Mouse (Mus musculus): ENCODE data around the gene Gm11733. TPM values are rescaled to one million over a fixed set of nuclear protein-coding genes. Genes with fewer than 3 reads are reported as not detected.
A peak's percentile ranks its signal among the peaks of the same experiment; 100 is the strongest.

Gm11733 gene
- total and polyA plus RNA-seq, 2 experiments from 2014 or later = 0.38 TPM; not detected in 1

DNA sequence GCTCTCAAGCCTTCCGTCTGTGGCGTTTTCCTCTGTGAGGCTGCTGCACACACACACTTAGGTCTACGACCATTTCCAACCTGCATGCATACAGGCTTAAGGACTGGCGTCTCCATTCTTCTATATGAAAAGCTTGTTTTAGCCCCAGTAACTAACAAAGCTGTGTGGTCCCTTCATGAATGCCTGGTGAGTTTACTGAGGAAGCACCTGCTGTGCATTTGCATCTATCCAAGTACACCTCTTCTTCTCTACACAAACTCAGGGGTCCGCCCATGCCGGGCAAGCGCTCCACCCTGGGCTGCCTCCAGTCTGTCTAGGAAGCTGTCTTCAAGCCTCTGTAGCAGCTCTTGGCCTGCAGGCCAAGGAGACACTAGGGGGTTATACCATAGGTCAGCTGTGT lies 17.3 kb upstream of the Gm11733 start:
- ATAC-seq (ENCODE audit: low FRiP score) (no peak), DNase-seq (ENCODE audit: low spot score) (no peak)
- Histone ChIP-seq H3K4me2 (ENCODE audit: low read depth, low read length, poor library complexity, severe bottlenecking) (no peak overlapping the region), H3K4me3 (ENCODE audit: low read depth, low read length) (no peak overlapping the region), H3K9me3 (ENCODE audit: low read length) (no peaks in the 10 kb centered on the region), H3K36me3 (ENCODE audit: insufficient read depth, low read length) (no peaks in the 10 kb centered on the region), H3K9ac (replicated peaks; ENCODE audit: low read length, poor library complexity, severe bottlenecking) (no peak overlapping the region), H3K27me3 (ENCODE audit: insufficient read depth, low read length) (no peaks in the 10 kb centered on the region), H3K27ac (ENCODE audit: low read depth, low read length) (no peak overlapping the region), H3K4me1 (ENCODE audit: insufficient read depth, low read length) (peaks cover 12% of the 10 kb centered on the region)
- no peak for TF ChIP-seq CTCF (IDR thresholded peaks at IDR 0.05)
- 76% methylated on average over 7 of the region's 7 CpGs for WGBS

DNA sequence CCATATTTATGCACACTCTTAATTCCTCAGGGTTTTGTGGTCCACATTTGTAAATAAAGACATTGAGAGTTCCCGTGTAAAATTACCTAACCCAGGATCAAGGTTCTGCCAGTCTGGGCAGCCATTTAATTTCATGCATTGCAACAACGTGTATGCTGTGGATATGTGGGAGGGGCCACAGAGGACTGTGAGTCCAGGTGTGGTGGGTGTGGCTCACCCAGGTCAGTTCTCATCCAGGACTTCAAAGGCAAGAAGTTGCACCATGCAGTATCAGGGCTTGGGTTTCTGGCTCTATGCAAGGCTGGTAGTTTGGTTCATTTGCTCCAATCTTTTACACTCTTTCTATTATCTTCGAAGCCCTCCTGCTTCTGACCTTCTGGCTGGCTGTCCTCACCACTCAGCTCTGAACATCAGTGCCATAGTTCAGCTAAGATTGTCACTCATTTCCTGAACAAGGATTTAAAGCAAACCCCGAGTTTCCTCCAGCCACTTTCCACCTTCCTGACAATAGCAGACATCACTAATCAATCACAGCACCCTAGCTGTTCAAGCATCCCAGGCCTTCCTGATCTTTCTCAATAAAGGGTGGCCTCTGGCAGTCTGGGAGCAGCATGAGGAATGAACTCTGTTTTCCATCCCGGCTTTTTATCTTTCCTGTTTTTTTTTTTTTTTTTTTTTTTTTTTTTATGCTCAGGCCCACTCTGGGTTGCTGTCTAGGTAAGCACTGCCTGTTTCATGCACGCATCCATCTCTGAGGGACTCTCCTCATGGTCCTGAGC lies 15.4 kb upstream of the Gm11733 start:
- TF ChIP-seq CTCF (IDR thresholded peaks at IDR 0.05) = no peak
- WGBS = 36% methylated on average over 6 of the region's 6 CpGs
- H3K27me3 ChIP-seq (ENCODE audit: insufficient read depth, low read length) = no peaks in the 10 kb centered on the region
- H3K4me3 ChIP-seq (ENCODE audit: low read depth, low read length) = no peak overlapping the region
- H3K4me2 ChIP-seq (ENCODE audit: low read depth, low read length, poor library complexity, severe bottlenecking) = no peak overlapping the region
- no peak overlapping the region for H3K9ac ChIP-seq (replicated peaks; ENCODE audit: low read length, poor library complexity, severe bottlenecking)
- ATAC-seq (ENCODE audit: low FRiP score) (no peak), DNase-seq (ENCODE audit: low spot score) (no peak)
- H3K36me3 ChIP-seq (ENCODE audit: insufficient read depth, low read length) = no peaks in the 10 kb centered on the region
- peaks cover 7% of the 10 kb centered on the region for H3K4me1 ChIP-seq (ENCODE audit: insufficient read depth, low read length)
- H3K9me3 ChIP-seq (ENCODE audit: low read length) = no peaks in the 10 kb centered on the region
- H3K27ac ChIP-seq (ENCODE audit: low read depth, low read length) = peak overlapping the region; percentile 18; the same call in 1 of the 2 replicates

DNA sequence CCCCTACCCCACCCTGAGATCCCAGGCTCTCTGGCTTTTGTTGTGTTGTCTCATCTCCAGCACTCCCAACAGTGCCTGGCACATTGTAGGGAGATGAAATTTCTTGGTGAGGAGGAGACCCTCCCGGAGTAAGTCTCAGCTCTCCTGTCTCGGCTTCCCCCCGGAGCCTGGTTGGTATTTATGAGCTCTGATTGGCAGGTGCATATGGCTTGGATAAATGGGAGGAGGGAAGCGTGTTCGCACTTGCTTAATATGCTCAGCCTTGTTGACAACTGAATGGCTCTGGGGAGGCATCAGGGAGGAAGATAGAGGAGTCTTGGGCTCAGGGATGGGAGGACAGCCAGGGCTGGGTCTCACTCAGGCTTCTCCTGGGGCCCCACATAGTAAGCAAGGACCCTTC lies 14.4 kb upstream of the Gm11733 start:
- Histone ChIP-seq H3K27ac (ENCODE audit: low read depth, low read length) (peak overlapping the region; percentile 18), H3K4me2 (ENCODE audit: low read depth, low read length, poor library complexity, severe bottlenecking) (no peak overlapping the region), H3K27me3 (ENCODE audit: insufficient read depth, low read length) (no peaks in the 10 kb centered on the region), H3K4me1 (ENCODE audit: insufficient read depth, low read length) (peaks cover 7% of the 10 kb centered on the region), H3K9me3 (ENCODE audit: low read length) (no peaks in the 10 kb centered on the region), H3K4me3 (ENCODE audit: low read depth, low read length) (no peak overlapping the region), H3K36me3 (ENCODE audit: insufficient read depth, low read length) (no peaks in the 10 kb centered on the region), H3K9ac (replicated peaks; ENCODE audit: low read length, poor library complexity, severe bottlenecking) (no peak overlapping the region)
- 16% methylated on average over 5 of the region's 5 CpGs for WGBS
- no peak for DNase-seq (ENCODE audit: low spot score)
- no peak for ATAC-seq (ENCODE audit: low FRiP score)
- TF ChIP-seq CTCF (IDR thresholded peaks at IDR 0.05) = no peak

DNA sequence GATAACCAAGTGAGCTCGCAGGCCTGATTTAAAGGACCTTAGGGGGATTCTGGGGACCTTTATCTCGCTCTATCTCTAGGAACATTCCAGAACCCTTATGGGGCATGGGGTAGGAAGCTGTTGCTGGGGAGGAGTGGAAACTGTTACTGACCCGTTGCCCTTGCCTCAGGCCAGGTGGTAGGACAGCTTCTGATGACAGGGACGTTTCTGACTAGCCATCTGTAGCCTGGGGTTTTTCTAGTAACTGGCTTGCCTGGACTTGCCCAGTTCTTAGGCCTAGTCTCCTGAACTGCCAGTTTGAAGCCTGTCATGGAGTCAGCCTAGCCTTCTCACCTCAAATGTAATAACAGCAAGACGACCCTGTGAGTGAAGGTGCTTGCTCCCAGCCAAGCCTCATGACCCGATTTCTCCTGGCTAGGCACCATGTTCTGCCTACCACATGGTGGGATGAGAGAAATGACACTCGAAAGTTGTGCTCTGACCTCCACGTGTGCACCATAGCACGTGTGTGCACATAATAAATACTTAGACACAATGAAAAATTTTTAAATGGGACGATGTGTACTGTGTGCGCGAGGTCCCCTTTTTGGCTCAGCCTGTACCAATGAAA lies 13.5 kb upstream of the Gm11733 start:
- DNase-seq (ENCODE audit: low spot score) (no peak), ATAC-seq (ENCODE audit: low FRiP score) (no peak)
- H3K4me3 ChIP-seq (ENCODE audit: low read depth, low read length) = no peak overlapping the region
- H3K27ac ChIP-seq (ENCODE audit: low read depth, low read length) = no peak overlapping the region
- no peaks in the 10 kb centered on the region for H3K9me3 ChIP-seq (ENCODE audit: low read length)
- no peak for TF ChIP-seq CTCF (IDR thresholded peaks at IDR 0.05)
- no peak overlapping the region for H3K4me2 ChIP-seq (ENCODE audit: low read depth, low read length, poor library complexity, severe bottlenecking)
- 90% methylated on average over 12 of the region's 12 CpGs for WGBS
- no peaks in the 10 kb centered on the region for H3K36me3 ChIP-seq (ENCODE audit: insufficient read depth, low read length)
- no peak overlapping the region for H3K9ac ChIP-seq (replicated peaks; ENCODE audit: low read length, poor library complexity, severe bottlenecking)
- H3K27me3 ChIP-seq (ENCODE audit: insufficient read depth, low read length) = no peaks in the 10 kb centered on the region
- peaks cover 7% of the 10 kb centered on the region for H3K4me1 ChIP-seq (ENCODE audit: insufficient read depth, low read length)

GRCm38 (mm10) chr11:117471625-117472283 lies 12.4 kb upstream of the Gm11733 start:
- H3K4me1 ChIP-seq (ENCODE audit: insufficient read depth, low read length) = peaks cover 7% of the 10 kb centered on the region; the same call in 1 of the 2 replicates
- no peak overlapping the region for H3K27ac ChIP-seq (ENCODE audit: low read depth, low read length)
- no peaks in the 10 kb centered on the region for H3K36me3 ChIP-seq (ENCODE audit: insufficient read depth, low read length)
- H3K9me3 ChIP-seq (ENCODE audit: low read length) = no peaks in the 10 kb centered on the region
- WGBS = 35% methylated on average over 14 of the region's 14 CpGs
- H3K9ac ChIP-seq (replicated peaks; ENCODE audit: low read length, poor library complexity, severe bottlenecking) = no peak overlapping the region
- DNase-seq (ENCODE audit: low spot score) (peak; percentile 51), ATAC-seq (ENCODE audit: low FRiP score) (no peak)
- no peak for TF ChIP-seq CTCF (IDR thresholded peaks at IDR 0.05)
- no peak overlapping the region for H3K4me2 ChIP-seq (ENCODE audit: low read depth, low read length, poor library complexity, severe bottlenecking)
- no peaks in the 10 kb centered on the region for H3K27me3 ChIP-seq (ENCODE audit: insufficient read depth, low read length)
- no peak overlapping the region for H3K4me3 ChIP-seq (ENCODE audit: low read depth, low read length)

GRCm38 (mm10) chr11:117472885-117473284 lies 11.3 kb upstream of the Gm11733 start:
- no peaks in the 10 kb centered on the region for H3K36me3 ChIP-seq (ENCODE audit: insufficient read depth, low read length)
- H3K9ac ChIP-seq (replicated peaks; ENCODE audit: low read length, poor library complexity, severe bottlenecking) = no peak overlapping the region
- H3K27ac ChIP-seq (ENCODE audit: low read depth, low read length) = no peak overlapping the region
- no peak overlapping the region for H3K4me2 ChIP-seq (ENCODE audit: low read depth, low read length, poor library complexity, severe bottlenecking)
- no peak overlapping the region for H3K4me3 ChIP-seq (ENCODE audit: low read depth, low read length)
- DNase-seq (ENCODE audit: low spot score) (no peak), ATAC-seq (ENCODE audit: low FRiP score) (no peak)
- H3K27me3 ChIP-seq (ENCODE audit: insufficient read depth, low read length) = no peaks in the 10 kb centered on the region
- WGBS = 80% methylated on average over 8 of the region's 8 CpGs
- peaks cover 7% of the 10 kb centered on the region; the same call in 1 of the 2 replicates for H3K4me1 ChIP-seq (ENCODE audit: insufficient read depth, low read length)
- TF ChIP-seq CTCF (IDR thresholded peaks at IDR 0.05) = no peak
- no peaks in the 10 kb centered on the region for H3K9me3 ChIP-seq (ENCODE audit: low read length)

Data from midbrain, postnatal 0 days (tissue).